Mouse (Mus musculus) heart, embryonic 13.5 days (tissue): ENCODE measurements at regions not wholly inside any gene's neighbourhood (a gene's known extent, or its start where the extent isn't known, plus 50 kb on each side); places are given as distances from the start of the nearest gene placed in this dataset.

Experiments used
- ATAC-seq: fragments of 200-750 bp; cut with Nextera tagmentation; 2 replicates; pipeline ENCODE4 v1.8.0; 2017; ENCODE audit warnings: moderate TSS enrichment; ENCODE audit not compliant: insufficient number of reproducible peaks, low FRiP score, low TSS enrichment; ENCODE audit errors: extremely low read depth
- H3K27ac ChIP-seq: fragments of 300-500 bp; sonication (generic); replicated peaks from 2 replicates; pipeline ENCODE4 v1.5.1; 2015; ENCODE audit warnings: moderate library complexity, mild to moderate bottlenecking, inconsistent platforms
- H3K27me3 ChIP-seq: fragments of 300-500 bp; sonication (generic); replicated peaks from 2 replicates; pipeline ENCODE4 v1.6.1; 2015; ENCODE audit warnings: mild to moderate bottlenecking, inconsistent platforms
- H3K36me3 ChIP-seq: fragments of 300-500 bp; sonication (generic); 2 replicates; pipeline ENCODE4 v1.6.1; 2015; ENCODE audit warnings: mild to moderate bottlenecking, inconsistent platforms
- H3K4me1 ChIP-seq: fragments of 300-500 bp; sonication (generic); 2 replicates; pipeline ENCODE4 v1.6.1; 2015; ENCODE audit warnings: inconsistent platforms
- H3K4me2 ChIP-seq: fragments of 300-500 bp; sonication (generic); 2 replicates; pipeline ENCODE4 v1.6.1; 2015; ENCODE audit warnings: inconsistent platforms, mild to moderate bottlenecking, moderate library complexity
- H3K4me3 ChIP-seq: fragments of 300-500 bp; sonication (generic); 2 replicates; pipeline ENCODE4 v1.5.1; 2015; ENCODE audit warnings: moderate library complexity, mild to moderate bottlenecking, inconsistent platforms
- H3K9ac ChIP-seq: fragments of 300-500 bp; sonication (generic); 2 replicates; pipeline ENCODE4 v1.6.1; 2015; ENCODE audit warnings: inconsistent platforms, mild to moderate bottlenecking, moderate library complexity
- H3K9me3 ChIP-seq: fragments of 300-500 bp; sonication (generic); 2 replicates; pipeline ENCODE4 v1.6.1; 2016; ENCODE audit warnings: inconsistent platforms
- WGBS: fragments of 180-500 bp; shearing (Covaris S2); methylation state at CpG from one replicate; pipeline ENCODE4 v1.1.7; 2015; ENCODE audit warnings: mixed read lengths; 5-methylcytosine and 5-hydroxymethylcytosine counted together

GRCm38 (mm10) chr16:29945376-29945890, 118.8 kb upstream of the Hes1 start:
- WGBS, result 4% methylated on average over 9 of the region's 9 CpGs
- Histone ChIP-seq H3K9me3 (no peaks in the 10 kb centered on the region), H3K4me2 (peak overlapping the region; percentile 71), H3K4me3 (peak overlapping the region; percentile 49), H3K4me1 (peaks cover 48% of the 10 kb centered on the region), H3K36me3 (no peaks in the 10 kb centered on the region), H3K27ac (peak overlapping the region; percentile 94), H3K27me3 (no peaks in the 10 kb centered on the region), H3K9ac (peak overlapping the region; percentile 77)
- ATAC-seq, result no peak

- H3K4me3 ChIP-seq, result peak overlapping the region; percentile 49
- under 1% methylated on average over 39 of the region's 39 CpGs for WGBS
- H3K36me3 ChIP-seq, result no peaks in the 10 kb centered on the region
- H3K27ac ChIP-seq, result peak overlapping the region; percentile 94
- H3K4me1 ChIP-seq, result peaks cover 42% of the 10 kb centered on the region
- ATAC-seq, result peak; percentile 69
- no peaks in the 10 kb centered on the region for H3K9me3 ChIP-seq
- H3K4me2 ChIP-seq, result peak overlapping the region; percentile 71
- H3K9ac ChIP-seq, result peak overlapping the region; percentile 77
- 0 out of 2 replicates have a peak, but pooled peaks cover under 1% of the 10 kb centered on the region for H3K27me3 ChIP-seq
These were observed 118.1 kb upstream of the Hes1 start for GRCm38 (mm10) chr16:29945891-29946598.

GRCm38 (mm10) chr16:29946966-29947365, 117.2 kb upstream of the Hes1 start:
- H3K27ac ChIP-seq, result peak overlapping the region; percentile 94
- no peak for ATAC-seq
- H3K36me3 ChIP-seq, result no peaks in the 10 kb centered on the region
- H3K9me3 ChIP-seq, result no peaks in the 10 kb centered on the region
- no peak overlapping the region for H3K4me2 ChIP-seq
- H3K4me3 ChIP-seq, result no peak overlapping the region
- peaks cover 41% of the 10 kb centered on the region for H3K4me1 ChIP-seq
- 0 out of 2 replicates have a peak, but pooled peaks cover 5% of the 10 kb centered on the region for H3K27me3 ChIP-seq
- 80% methylated on average over 5 of the region's 5 CpGs for WGBS
- no peak overlapping the region for H3K9ac ChIP-seq

DNA sequence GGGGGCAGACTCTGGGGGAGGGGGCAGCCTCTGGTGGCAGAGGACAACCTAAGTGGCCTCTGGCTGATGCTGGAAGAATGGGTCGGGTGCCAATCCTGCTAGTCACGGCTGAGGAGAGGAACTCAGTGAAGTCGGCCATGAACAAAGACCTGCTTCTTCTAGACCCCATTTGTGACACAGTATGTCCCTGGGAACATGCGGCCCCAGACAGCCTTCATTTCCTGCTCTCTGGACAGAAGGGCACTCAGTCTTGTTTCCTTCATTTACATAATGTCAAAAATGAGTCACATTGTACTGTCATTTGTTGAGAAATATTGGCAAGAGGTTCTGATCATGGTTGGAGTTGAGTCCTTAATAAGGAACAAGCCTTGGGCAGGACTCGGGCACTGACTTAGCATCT, 116.5 kb upstream of the Hes1 start:
- Histone ChIP-seq H3K4me1 (peaks cover 41% of the 10 kb centered on the region), H3K27ac (no peak overlapping the region), H3K36me3 (no peaks in the 10 kb centered on the region), H3K4me2 (no peak overlapping the region), H3K9me3 (no peaks in the 10 kb centered on the region), H3K27me3 (0 out of 2 replicates have a peak, but pooled peaks cover 5% of the 10 kb centered on the region), H3K9ac (no peak overlapping the region), H3K4me3 (no peak overlapping the region)
- WGBS, result 80% methylated on average over 5 of the region's 5 CpGs
- ATAC-seq, result no peak

DNA sequence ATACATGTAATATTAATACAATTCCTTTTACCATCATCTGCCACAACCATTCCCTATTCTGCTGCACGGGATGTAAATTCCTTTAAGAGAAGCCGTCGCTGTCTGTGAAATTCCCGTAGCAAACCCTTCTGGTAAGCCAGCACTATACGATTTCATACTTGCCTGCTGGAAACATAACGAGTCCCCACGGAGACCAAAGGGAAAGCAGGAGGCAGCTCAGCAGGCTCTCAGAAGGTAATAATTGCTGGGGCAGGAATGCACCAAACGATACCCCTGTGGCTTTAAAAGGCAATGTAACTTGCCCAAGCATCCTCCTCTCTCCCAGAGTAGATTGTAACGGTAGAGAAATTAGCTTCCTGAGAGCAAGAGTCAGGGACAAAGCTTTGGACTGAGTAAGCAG, 114.0 kb upstream of the Hes1 start:
- 33% methylated on average over 9 of the region's 9 CpGs for WGBS
- ATAC-seq, result no peak
- H3K4me2 ChIP-seq, result no peak overlapping the region

GRCm38 (mm10) chr16:29950791-29951190, 113.4 kb upstream of the Hes1 start:
- 84% methylated on average over 4 of the region's 4 CpGs for WGBS
- no peak for ATAC-seq
- Histone ChIP-seq H3K27me3 (0 out of 2 replicates have a peak, but pooled peaks cover 5% of the 10 kb centered on the region), H3K9me3 (no peaks in the 10 kb centered on the region), H3K27ac (no peak overlapping the region), H3K9ac (no peak overlapping the region), H3K36me3 (no peaks in the 10 kb centered on the region), H3K4me3 (no peak overlapping the region), H3K4me1 (peaks cover 28% of the 10 kb centered on the region), H3K4me2 (no peak overlapping the region)

More for the DNA sequence above, 114.0 kb upstream of the Hes1 start:
- Histone ChIP-seq H3K4me3 (no peak overlapping the region), H3K27ac (no peak overlapping the region), H3K27me3 (0 out of 2 replicates have a peak, but pooled peaks cover 5% of the 10 kb centered on the region), H3K9ac (no peak overlapping the region), H3K36me3 (no peaks in the 10 kb centered on the region), H3K4me1 (peaks cover 35% of the 10 kb centered on the region), H3K9me3 (no peaks in the 10 kb centered on the region)

DNA sequence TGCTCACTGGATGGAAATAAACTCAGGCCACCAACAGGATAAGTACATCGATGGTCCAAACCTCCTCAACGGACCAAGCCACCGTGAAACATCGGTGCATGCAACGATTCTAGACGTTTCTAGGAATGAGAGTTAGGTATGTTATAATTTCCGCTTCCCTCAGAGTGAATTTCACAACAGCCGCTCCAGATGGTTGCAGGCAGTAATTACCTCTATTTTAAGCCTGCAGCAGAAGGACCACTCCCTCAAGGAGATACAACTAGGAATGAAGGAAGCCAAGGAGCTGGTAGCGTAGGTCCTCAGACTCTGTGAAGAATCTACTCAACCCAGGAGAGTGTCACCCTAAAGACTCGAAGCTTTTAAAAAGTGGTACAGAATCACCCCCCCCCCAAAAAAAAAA, 109.5 kb upstream of the Hes1 start:
- no peak overlapping the region for H3K4me3 ChIP-seq
- 0 out of 2 replicates have a peak overlapping the region, but pooled peaks have one; percentile 1 for H3K27ac ChIP-seq
- no peaks in the 10 kb centered on the region for H3K36me3 ChIP-seq
- 0 out of 2 replicates have a peak, but pooled peaks cover 5% of the 10 kb centered on the region for H3K27me3 ChIP-seq
- no peak overlapping the region for H3K9ac ChIP-seq
- peaks cover 13% of the 10 kb centered on the region for H3K4me1 ChIP-seq
- H3K4me2 ChIP-seq, result no peak overlapping the region
- 66% methylated on average over 10 of the region's 10 CpGs for WGBS
- no peaks in the 10 kb centered on the region for H3K9me3 ChIP-seq
- ATAC-seq, result no peak

DNA sequence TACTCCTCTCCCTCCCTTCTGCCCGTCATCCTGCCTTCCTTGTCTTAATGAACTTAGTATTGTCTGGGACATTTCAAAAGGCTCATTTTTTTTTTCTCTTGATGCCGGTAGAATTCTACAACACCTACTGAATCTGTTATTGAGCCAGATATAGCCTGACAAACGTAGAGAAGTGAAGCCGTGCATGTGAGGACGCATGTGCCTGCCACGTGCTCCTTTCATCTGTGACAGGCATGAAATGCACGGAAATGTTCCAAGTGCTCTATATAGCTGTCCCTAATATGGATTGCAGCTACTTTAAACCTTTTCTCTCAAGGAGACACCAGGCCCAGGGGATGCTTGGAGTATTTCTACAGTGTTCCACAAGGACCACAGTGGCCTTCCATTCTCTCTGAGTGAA, 107.3 kb upstream of the Hes1 start:
- Histone ChIP-seq H3K36me3 (no peaks in the 10 kb centered on the region), H3K27ac (no peak overlapping the region), H3K4me3 (no peak overlapping the region), H3K27me3 (no peaks in the 10 kb centered on the region), H3K9ac (no peak overlapping the region), H3K4me1 (peaks cover 20% of the 10 kb centered on the region), H3K9me3 (no peaks in the 10 kb centered on the region), H3K4me2 (no peak overlapping the region)
- no peak for ATAC-seq
- 46% methylated on average over 7 of the region's 7 CpGs for WGBS

DNA sequence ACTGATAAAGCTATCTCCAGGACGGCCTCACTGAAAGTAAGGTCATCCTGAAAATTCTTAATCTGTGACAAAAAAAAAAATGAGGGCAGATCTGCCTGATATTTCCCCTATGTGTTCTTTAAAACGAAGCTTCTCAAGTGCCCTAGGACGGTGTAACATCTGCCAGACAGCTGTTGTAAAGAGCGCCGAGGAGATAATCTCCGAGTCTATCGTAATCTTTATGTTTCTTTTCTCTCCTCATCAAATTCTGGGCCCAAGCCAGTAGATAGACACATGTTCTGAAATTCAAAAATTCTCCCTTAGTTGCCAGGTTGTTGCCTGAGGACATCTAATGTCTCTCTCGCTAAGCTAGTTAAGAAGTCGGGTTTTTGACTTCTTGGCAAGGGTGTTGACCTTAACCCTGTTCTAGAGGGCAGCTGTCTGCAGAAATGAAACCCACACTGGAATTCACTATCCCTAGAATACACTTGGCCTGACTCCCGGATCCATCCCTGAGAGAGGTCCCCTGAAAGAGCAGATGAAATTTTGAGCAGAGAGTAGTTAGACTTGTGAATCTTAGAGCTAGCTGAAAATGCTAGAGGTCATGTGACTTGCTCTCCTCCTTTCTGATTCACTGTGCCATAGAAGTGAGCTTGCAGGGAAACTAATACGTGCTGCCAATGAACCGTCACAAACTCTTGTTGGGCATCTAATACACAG, 104.1 kb upstream of the Hes1 start:
- Histone ChIP-seq H3K36me3 (no peaks in the 10 kb centered on the region), H3K9me3 (peaks cover 3% of the 10 kb centered on the region; the same call in 1 of the 2 replicates), H3K4me1 (peaks cover 13% of the 10 kb centered on the region), H3K27me3 (no peaks in the 10 kb centered on the region), H3K27ac (no peak overlapping the region), H3K9ac (no peak overlapping the region), H3K4me2 (no peak overlapping the region), H3K4me3 (no peak overlapping the region)
- no peak for ATAC-seq
- 58% methylated on average over 12 of the region's 12 CpGs for WGBS

DNA sequence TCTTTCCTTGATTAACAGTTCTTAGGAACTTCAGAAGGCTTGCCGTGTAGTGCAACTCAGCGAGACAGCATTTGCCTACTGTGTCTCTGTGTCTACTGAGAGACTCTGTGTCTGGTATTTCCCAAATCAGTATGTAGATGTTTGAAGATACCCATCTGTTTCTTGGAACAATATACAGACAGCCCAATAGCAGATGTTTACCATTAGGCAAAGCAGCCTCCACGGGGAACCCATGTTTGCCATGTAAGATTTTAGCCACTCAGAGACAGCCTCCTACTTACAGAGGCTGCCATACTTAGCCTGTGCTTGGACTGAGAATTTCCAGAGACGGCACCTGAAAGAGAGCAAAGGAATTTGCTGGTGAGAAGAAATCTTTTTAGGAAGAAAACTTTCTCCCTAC, 100.9 kb upstream of the Hes1 start:
- no peak for ATAC-seq
- H3K27ac ChIP-seq, result no peak overlapping the region
- peaks cover 3% of the 10 kb centered on the region; the same call in 1 of the 2 replicates for H3K9me3 ChIP-seq
- H3K4me3 ChIP-seq, result no peak overlapping the region
- H3K4me2 ChIP-seq, result no peak overlapping the region
- H3K27me3 ChIP-seq, result no peaks in the 10 kb centered on the region
- WGBS, result 60% methylated on average over 4 of the region's 4 CpGs
- no peaks in the 10 kb centered on the region for H3K36me3 ChIP-seq
- peaks cover 13% of the 10 kb centered on the region for H3K4me1 ChIP-seq
- no peak overlapping the region for H3K9ac ChIP-seq

DNA sequence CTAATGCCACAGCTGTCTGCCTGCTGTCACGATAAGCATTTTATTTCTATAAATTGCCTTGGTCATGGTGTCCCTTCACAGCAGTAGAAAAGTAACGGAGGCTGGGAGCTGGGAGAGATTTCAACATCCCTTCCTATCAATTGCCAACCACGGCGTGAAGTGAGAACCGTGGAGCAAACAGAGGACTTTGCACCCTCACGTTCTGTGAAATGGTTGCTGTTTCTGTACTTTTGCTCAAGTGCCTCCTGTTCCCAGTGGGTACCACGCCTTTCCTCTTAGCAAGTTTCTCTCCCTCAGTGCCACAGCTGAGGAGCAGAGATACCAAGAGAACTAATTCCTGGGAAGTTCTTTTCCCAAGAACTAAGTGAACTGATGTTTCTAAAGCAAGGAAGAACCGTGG, 99.6 kb upstream of the Hes1 start:
- Histone ChIP-seq H3K4me1 (peaks cover 23% of the 10 kb centered on the region), H3K27ac (no peak overlapping the region), H3K9ac (no peak overlapping the region), H3K36me3 (no peaks in the 10 kb centered on the region), H3K27me3 (no peaks in the 10 kb centered on the region), H3K9me3 (peaks cover 3% of the 10 kb centered on the region; the same call in 1 of the 2 replicates), H3K4me3 (no peak overlapping the region), H3K4me2 (no peak overlapping the region)
- no peak for ATAC-seq
- 89% methylated on average over 8 of the region's 8 CpGs for WGBS
